Mouse (Mus musculus) stomach, postnatal 0 days (tissue): ENCODE data around the gene Cdyl. TPM values are rescaled to one million over a fixed set of nuclear protein-coding genes. Genes with fewer than 3 reads are reported as not detected.

Experiments
- ATAC-seq: fragments of 200-750 bp; cut with Nextera tagmentation; 2 replicates; pipeline ENCODE4 v1.8.0; 2017; ENCODE audit not compliant: low FRiP score, low TSS enrichment
- DNase-seq: peaks from one replicate; pipeline ENCODE4 v3.0.0-alpha.2; 2016; ENCODE audit warnings: low spot score
- H3K27ac ChIP-seq: fragments of 300-500 bp; sonication (generic); replicated peaks from 2 replicates; pipeline ENCODE4 v1.5.1; 2014; ENCODE audit warnings: mild to moderate bottlenecking, control low read depth
- H3K27me3 ChIP-seq: fragments of 300-500 bp; sonication (generic); 2 replicates; pipeline ENCODE4 v1.6.1; 2014; ENCODE audit warnings: low read length; ENCODE audit not compliant: control insufficient read depth, insufficient read depth
- H3K36me3 ChIP-seq: fragments of 300-500 bp; sonication (generic); 2 replicates; pipeline ENCODE4 v1.6.1; 2014; ENCODE audit warnings: low read length, mixed read lengths; ENCODE audit not compliant: control insufficient read depth, insufficient read depth
- H3K4me1 ChIP-seq: fragments of 300-500 bp; sonication (generic); replicated peaks from 2 replicates; pipeline ENCODE4 v1.6.1; 2014; ENCODE audit warnings: antibody characterized with exemption; ENCODE audit not compliant: control insufficient read depth, insufficient read depth
- H3K4me2 ChIP-seq: fragments of 300-500 bp; sonication (generic); replicated peaks from 2 replicates; pipeline ENCODE4 v1.6.1; 2014; ENCODE audit warnings: low read depth, mild to moderate bottlenecking, control low read depth, moderate library complexity
- H3K4me3 ChIP-seq: fragments of 300-500 bp; sonication (generic); 2 replicates; pipeline ENCODE4 v1.5.1; 2014; ENCODE audit warnings: low read depth, low read length, control low read depth
- H3K9ac ChIP-seq: fragments of 300-500 bp; sonication (generic); 2 replicates; pipeline ENCODE4 v1.6.1; 2014; ENCODE audit warnings: mild to moderate bottlenecking, low read length, control low read depth, mixed read lengths
- H3K9me3 ChIP-seq: fragments of 300-500 bp; sonication (generic); 2 replicates; pipeline ENCODE4 v1.6.1; 2016; ENCODE audit warnings: low read length; ENCODE audit not compliant: control insufficient read depth
- CTCF ChIP-seq: IDR thresholded peaks from 2 replicates; pipeline ENCODE4 v1.5.1; 2016; ENCODE audit warnings: antibody characterized with exemption, low read depth, mild to moderate bottlenecking, moderate library complexity
- EP300 ChIP-seq: optimal IDR thresholded peaks from 2 replicates; pipeline ENCODE3; 2016; ENCODE audit warnings: antibody characterized with exemption
- WGBS: fragments of 180-500 bp; shearing (Covaris S2); extraction: QIAGEN DNeasy Blood & Tissue Kit; methylation state at CpG from one replicate; pipeline ENCODE4 v1.1.7; 2014; 5-methylcytosine and 5-hydroxymethylcytosine counted together
- polyA plus RNA-seq: library from polyadenylated mRNA; unstranded; fragments of >200 nt; fragmentation: Nextera tagmentation; extraction: Ambion mirVana; gene quantifications from 2 replicates; pipeline ENCODE4 v1.2.1, GENCODE M21; 2015

Cdyl gene
- polyA plus RNA-seq, 1 experiment from 2014 or later: 6.9 TPM

DNA sequence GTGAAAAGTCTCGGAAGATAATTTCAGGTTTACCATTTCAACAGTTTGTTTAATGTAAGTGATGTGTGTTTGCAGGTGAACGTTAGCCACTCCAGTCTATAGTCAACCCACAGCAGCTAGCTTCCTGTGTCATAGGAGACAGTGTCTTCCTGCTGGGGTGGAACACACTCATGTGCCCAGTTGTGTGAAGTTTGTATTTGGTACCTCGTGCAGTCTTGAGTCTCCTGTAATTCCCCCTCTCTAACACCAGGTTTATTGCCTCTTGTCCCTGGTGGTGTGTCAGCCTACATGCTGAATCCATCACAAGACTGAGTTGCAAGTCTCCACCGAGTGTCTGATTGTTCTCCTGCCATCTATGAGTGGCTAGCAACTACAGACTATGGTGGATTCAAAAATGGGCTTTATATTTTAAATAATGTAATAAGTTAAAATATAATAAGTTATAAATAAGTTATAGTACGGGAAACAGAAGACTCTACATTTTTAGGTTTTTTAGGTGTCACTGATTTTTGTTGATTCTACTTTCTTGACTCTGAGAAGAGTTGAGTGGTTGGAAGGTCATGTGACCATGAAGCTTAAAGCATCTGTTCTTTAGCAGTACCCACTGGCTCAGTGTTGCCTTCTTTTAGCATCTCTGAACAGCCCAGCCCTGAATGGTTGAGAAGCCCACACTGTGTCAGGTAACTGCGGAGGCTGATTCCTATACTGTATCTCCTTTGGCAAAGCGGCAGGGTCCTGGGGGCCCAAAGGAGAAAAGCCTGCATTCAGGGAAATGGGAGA is 153.9 kb downstream of the Cdyl start:
- H3K4me3 ChIP-seq: no peak overlapping the region
- DNase-seq (no peak), ATAC-seq (no peak)
- TF ChIP-seq EP300 (no peak), CTCF (no peak)
- no peaks in the 10 kb centered on the region for H3K4me1 ChIP-seq
- no peak overlapping the region for H3K27ac ChIP-seq
- 79% methylated on average over 7 of the region's 7 CpGs for WGBS
- H3K9me3 ChIP-seq: no peaks in the 10 kb centered on the region
- H3K9ac ChIP-seq: no peak overlapping the region
- H3K27me3 ChIP-seq: no peaks in the 10 kb centered on the region
- no peak overlapping the region for H3K4me2 ChIP-seq
- H3K36me3 ChIP-seq: 0 out of 2 replicates have a peak, but pooled peaks cover 3% of the 10 kb centered on the region

DNA sequence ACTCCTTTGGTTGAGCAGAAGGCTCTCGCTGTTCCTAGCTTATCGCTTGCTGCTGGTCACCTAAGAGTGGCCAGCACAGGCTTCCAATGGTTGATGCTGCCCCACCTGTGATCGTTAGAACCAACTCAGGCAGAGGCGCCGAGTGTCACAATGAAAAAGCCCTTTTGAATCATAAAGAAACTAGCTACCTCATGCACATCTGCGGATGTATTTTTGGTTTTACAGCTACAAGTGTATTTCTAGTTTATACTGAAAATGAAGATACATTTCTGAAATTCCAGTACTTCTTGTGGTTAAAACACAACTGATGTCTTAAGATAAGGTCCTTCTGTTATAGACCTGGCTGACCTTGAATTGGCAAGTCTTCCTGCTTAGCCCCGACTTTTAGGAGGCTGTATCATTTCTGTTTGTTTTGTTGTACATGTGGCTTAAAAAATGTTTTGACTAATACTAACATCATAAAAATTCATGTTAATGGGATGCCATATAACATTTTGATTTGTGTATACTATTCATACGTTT is 155.6 kb downstream of the Cdyl start:
- no peak overlapping the region for H3K27ac ChIP-seq
- no peak overlapping the region for H3K4me3 ChIP-seq
- no peak overlapping the region for H3K4me2 ChIP-seq
- H3K27me3 ChIP-seq: no peaks in the 10 kb centered on the region
- no peaks in the 10 kb centered on the region for H3K4me1 ChIP-seq
- ATAC-seq: no peak
- no peak for TF ChIP-seq CTCF
- TF ChIP-seq EP300: no peak
- no peak overlapping the region for H3K9ac ChIP-seq
- 78% methylated on average over 8 of the region's 8 CpGs for WGBS
- no peaks in the 10 kb centered on the region for H3K9me3 ChIP-seq
- no peak for DNase-seq
- peaks cover 8% of the 10 kb centered on the region; the same call in 1 of the 2 replicates for H3K36me3 ChIP-seq

DNA sequence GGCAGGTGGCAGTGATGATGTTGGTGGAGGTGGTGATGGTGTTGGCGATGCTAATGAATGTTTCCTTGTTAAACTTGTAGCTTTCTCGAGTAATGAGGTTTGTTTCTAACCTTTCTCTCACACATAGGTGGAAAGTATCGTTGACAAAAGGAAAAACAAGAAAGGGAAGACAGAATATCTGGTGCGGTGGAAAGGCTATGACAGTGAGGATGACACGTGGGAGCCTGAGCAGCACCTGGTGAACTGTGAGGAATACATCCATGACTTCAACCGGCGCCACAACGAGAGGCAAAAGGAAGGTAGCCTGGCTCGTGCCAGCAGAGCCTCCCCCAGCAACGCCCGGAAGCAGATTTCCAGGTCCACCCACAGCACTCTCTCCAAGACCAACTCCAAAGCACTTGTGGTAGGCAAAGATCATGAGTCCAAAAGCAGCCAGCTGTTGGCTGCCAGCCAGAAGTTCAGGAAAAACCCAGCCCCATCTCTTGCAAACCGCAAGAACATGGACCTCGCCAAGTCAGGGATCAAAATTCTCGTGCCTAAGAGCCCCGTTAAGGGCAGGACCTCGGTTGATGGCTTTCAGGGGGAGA is 156.2 kb downstream of the Cdyl start:
- WGBS: 75% methylated on average over 16 of the region's 16 CpGs
- no peaks in the 10 kb centered on the region for H3K27me3 ChIP-seq

DNA sequence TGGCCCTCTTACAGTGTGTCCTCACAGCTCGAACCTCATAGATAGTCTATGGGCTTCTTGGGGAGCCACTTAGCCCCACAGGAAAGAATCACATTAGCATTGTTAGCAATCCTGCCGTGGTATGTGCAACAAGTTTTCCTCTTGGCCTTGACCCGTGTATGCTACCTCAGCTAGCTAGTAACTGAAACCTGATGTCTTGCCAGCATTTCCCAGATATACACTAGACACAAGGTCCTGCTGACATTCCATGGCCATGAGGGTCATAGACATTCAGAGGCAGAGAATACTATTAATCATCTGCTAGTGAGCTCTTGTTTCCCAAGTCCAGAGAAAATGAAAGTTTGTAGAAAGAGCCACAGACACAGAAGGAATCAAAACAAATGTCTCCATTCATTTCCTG is 158.0 kb downstream of the Cdyl start:
- Histone ChIP-seq H3K27me3 (no peaks in the 10 kb centered on the region), H3K9ac (no peak overlapping the region), H3K27ac (no peak overlapping the region), H3K9me3 (no peaks in the 10 kb centered on the region), H3K4me1 (no peaks in the 10 kb centered on the region), H3K4me3 (no peak overlapping the region), H3K36me3 (peaks cover 8% of the 10 kb centered on the region; the same call in 1 of the 2 replicates), H3K4me2 (no peak overlapping the region)
- DNase-seq: no peak
- ATAC-seq: no peak
- WGBS: 76% methylated on average over 3 of the region's 3 CpGs
- no peak for TF ChIP-seq CTCF
- TF ChIP-seq EP300: no peak

More for the DNA sequence above, 156.2 kb downstream of the Cdyl start:
- Histone ChIP-seq H3K36me3 (peaks cover 8% of the 10 kb centered on the region; the same call in 1 of the 2 replicates), H3K4me1 (no peaks in the 10 kb centered on the region), H3K4me3 (no peak overlapping the region), H3K27ac (no peak overlapping the region), H3K9me3 (no peaks in the 10 kb centered on the region), H3K4me2 (no peak overlapping the region), H3K9ac (no peak overlapping the region)
- no peak for DNase-seq
- TF ChIP-seq CTCF (no peak), EP300 (no peak)
- no peak for ATAC-seq

GRCm38 (mm10) chr13:35818060-35818459 is 158.4 kb downstream of the Cdyl start:
- Histone ChIP-seq H3K4me2 (no peak overlapping the region), H3K9me3 (no peaks in the 10 kb centered on the region), H3K9ac (no peak overlapping the region), H3K4me3 (no peak overlapping the region), H3K27me3 (no peaks in the 10 kb centered on the region), H3K4me1 (no peaks in the 10 kb centered on the region), H3K36me3 (peaks cover 8% of the 10 kb centered on the region; the same call in 1 of the 2 replicates), H3K27ac (no peak overlapping the region)
- 83% methylated on average over 4 of the region's 4 CpGs for WGBS
- no peak for DNase-seq
- no peak for ATAC-seq
- TF ChIP-seq CTCF (no peak), EP300 (no peak)
